Mouse (Mus musculus) forebrain, embryonic 10.5 days (tissue): Measurements from ENCODE around the gene Flywch2. TPM values are rescaled to one million over a fixed set of nuclear protein-coding genes. Genes with fewer than 3 reads are reported as not detected.

ENCODE experiments used
- microRNA-seq: library from miRNA; unstranded; fragments of <30 nt; microRNA quantifications from one replicate; pipeline ENCODE4, GENCODE M21; 2017
- polyA plus RNA-seq: library from polyadenylated mRNA; unstranded; fragments of >200 nt; fragmentation: Nextera tagmentation; extraction: Ambion mirVana; gene quantifications from 2 replicates; pipeline ENCODE4 v1.2.1, GENCODE M21; 2016

The Flywch2 gene
- polyA plus RNA-seq, 1 experiment from 2014 or later: 25.0 TPM

Small RNA genes lying within 50 kb of the gene (microRNA-seq; reads per million reads assigned to microRNA genes)
- gene Mir5125: 2.1 reads per million

Other genes with a start within 250 kb of the Flywch2 start
- gene Zfp213, start 221.8 kb downstream of the Flywch2 start, polyA plus RNA-seq: 27.6 and 29.9 TPM in 2 replicates
- gene Zfp13, start 186.6 kb downstream of the Flywch2 start, polyA plus RNA-seq: 22.1 and 22.2 TPM in 2 replicates
- 0.42 and 0.65 TPM in 2 replicates for gene Zscan10, start 185.2 kb downstream of the Flywch2 start, polyA plus RNA-seq
- gene Mmp25, start 140.8 kb downstream of the Flywch2 start, polyA plus RNA-seq: 0.77 and 0.84 TPM in 2 replicates
- 0.27 and 0.37 TPM in 2 replicates for gene Bicdl2, start 125.6 kb downstream of the Flywch2 start, polyA plus RNA-seq
- 28.0 and 29.0 TPM in 2 replicates for gene Hcfc1r1, start 112.5 kb downstream of the Flywch2 start, polyA plus RNA-seq
- 77.8 and 78.8 TPM in 2 replicates for gene Thoc6, start 112.2 kb downstream of the Flywch2 start, polyA plus RNA-seq
- 3.9 and 4.6 TPM in 2 replicates for gene Tnfrsf12a, start 108.6 kb downstream of the Flywch2 start, polyA plus RNA-seq
- gene Cldn6, start 106.8 kb downstream of the Flywch2 start, polyA plus RNA-seq: 28.5 and 32.8 TPM in 2 replicates
- gene Cldn9, start 102.1 kb downstream of the Flywch2 start, polyA plus RNA-seq: 7.4 and 10.1 TPM in 2 replicates
- 0.06 TPM in 1 of 2 replicates, not detected in the other for gene 1520401A03Rik, start 63.3 kb downstream of the Flywch2 start, polyA plus RNA-seq
- 63.3 and 64.5 TPM in 2 replicates for gene Pkmyt1, start 59.7 kb downstream of the Flywch2 start, polyA plus RNA-seq
- 21.5 and 23.9 TPM in 2 replicates for gene Paqr4, start 45.2 kb downstream of the Flywch2 start, polyA plus RNA-seq
- 1.5 and 2.9 TPM in 2 replicates for gene Kremen2, start 40.2 kb downstream of the Flywch2 start, polyA plus RNA-seq
- gene Flywch1, start 14.5 kb downstream of the Flywch2 start, polyA plus RNA-seq: 190 and 197 TPM in 2 replicates
- gene Srrm2, start 4.5 kb upstream of the Flywch2 start, polyA plus RNA-seq: 482 and 518 TPM in 2 replicates
- gene Elob, start 43.1 kb upstream of the Flywch2 start, polyA plus RNA-seq: 1,030 and 1,081 TPM in 2 replicates
- gene Prss33, start 50.0 kb upstream of the Flywch2 start, polyA plus RNA-seq: 0.49 TPM in 1 of 2 replicates, not detected in the other
- not detected in 2 replicates for gene Prss32, start 57.8 kb upstream of the Flywch2 start, polyA plus RNA-seq
- gene Prss41, start 58.1 kb upstream of the Flywch2 start, polyA plus RNA-seq: 4.5 and 5.4 TPM in 2 replicates
- not detected in 2 replicates for gene Prss21, start 82.0 kb upstream of the Flywch2 start, polyA plus RNA-seq
- not detected in 2 replicates for gene Dcpp1, start 94.8 kb upstream of the Flywch2 start, polyA plus RNA-seq
- not detected in 2 replicates for gene Dcpp2, start 94.8 kb upstream of the Flywch2 start, polyA plus RNA-seq
- gene Dcpp3, start 131.4 kb upstream of the Flywch2 start, polyA plus RNA-seq: not detected in 2 replicates
- not detected in 2 replicates for gene Sbp, start 155.6 kb upstream of the Flywch2 start, polyA plus RNA-seq
- not detected in 2 replicates for gene Sbpl, start 169.2 kb upstream of the Flywch2 start, polyA plus RNA-seq
- gene Prss30, start 194.5 kb upstream of the Flywch2 start, polyA plus RNA-seq: not detected in 2 replicates
- gene Prss22, start 212.0 kb upstream of the Flywch2 start, polyA plus RNA-seq: 0.58 and 0.63 TPM in 2 replicates